Mouse (Mus musculus) embryonic facial prominence, embryonic 10.5 days (tissue): ENCODE data around the gene Trpc6. TPM values are rescaled to one million over a fixed set of nuclear protein-coding genes. Genes with fewer than 3 reads are reported as not detected.
A peak's percentile ranks its signal among the peaks of the same experiment; 100 is the strongest.

Experiments used
- DNase-seq: peaks from one replicate; pipeline ENCODE4 v3.0.0-alpha.2; 2017; ENCODE audit warnings: low spot score
- H3K27ac ChIP-seq: fragments of 300-500 bp; sonication (generic); replicated peaks from 2 replicates; pipeline ENCODE4 v1.5.1; 2016; ENCODE audit warnings: mild to moderate bottlenecking
- H3K27me3 ChIP-seq: fragments of 300-500 bp; sonication (generic); replicated peaks from 2 replicates; pipeline ENCODE4 v1.6.1; 2016; ENCODE audit warnings: low read depth, mild to moderate bottlenecking; ENCODE audit not compliant: poor library complexity, severe bottlenecking
- H3K36me3 ChIP-seq: fragments of 300-500 bp; sonication (generic); replicated peaks from 2 replicates; pipeline ENCODE4 v1.6.1; 2016; ENCODE audit warnings: mild to moderate bottlenecking, moderate library complexity
- H3K4me1 ChIP-seq: fragments of 300-500 bp; sonication (generic); 2 replicates; pipeline ENCODE4 v1.6.1; 2016
- H3K4me3 ChIP-seq: fragments of 300-500 bp; sonication (generic); 2 replicates; pipeline ENCODE4 v1.5.1; 2016; ENCODE audit warnings: mild to moderate bottlenecking, moderate library complexity
- H3K9me3 ChIP-seq: fragments of 300-500 bp; sonication (generic); 2 replicates; pipeline ENCODE4 v1.6.1; 2016; ENCODE audit warnings: mild to moderate bottlenecking
- WGBS: fragments of 180-500 bp; shearing (Covaris S2); methylation state at CpG from one replicate; pipeline ENCODE4 v1.1.7; 2016; 5-methylcytosine and 5-hydroxymethylcytosine counted together
- polyA plus RNA-seq: library from polyadenylated mRNA; unstranded; fragments of >200 nt; fragmentation: Nextera tagmentation; extraction: Ambion mirVana; gene quantifications from 2 replicates; pipeline ENCODE4 v1.2.1, GENCODE M21; 2016

Gene Trpc6
- polyA plus RNA-seq, 1 experiment from 2014 or later: 1.6 TPM

DNA sequence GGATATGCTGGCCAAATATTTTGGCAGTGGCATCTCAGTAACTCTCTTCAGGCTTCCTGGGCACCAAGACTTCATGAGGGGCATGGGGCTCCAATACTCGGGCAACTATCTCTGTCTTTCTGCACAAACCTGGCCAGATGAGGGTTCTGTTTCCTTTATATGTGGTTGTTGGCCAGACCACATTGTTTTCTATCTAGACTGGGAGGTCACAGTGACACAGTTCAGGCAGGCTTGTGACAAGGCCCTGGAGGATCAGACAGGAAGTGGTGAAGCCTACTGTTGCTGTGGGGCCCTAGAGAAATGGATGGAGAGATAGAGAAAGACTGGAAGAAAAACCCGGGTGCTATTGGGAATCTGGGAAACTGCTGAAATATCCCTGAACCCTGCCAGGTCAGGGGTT is 149.2 kb downstream of the Trpc6 start:
- H3K4me3 ChIP-seq: no peak overlapping the region
- H3K9me3 ChIP-seq: no peaks in the 10 kb centered on the region
- DNase-seq: no peak
- no peaks in the 10 kb centered on the region for H3K36me3 ChIP-seq
- no peak overlapping the region for H3K27ac ChIP-seq
- H3K27me3 ChIP-seq: no peaks in the 10 kb centered on the region
- H3K4me1 ChIP-seq: no peaks in the 10 kb centered on the region
- 80% methylated on average over 2 of the region's 2 CpGs for WGBS

GRCm38 (mm10) chr9:8700669-8701068 is 156.7 kb downstream of the Trpc6 start:
- H3K27me3 ChIP-seq: no peaks in the 10 kb centered on the region
- H3K4me3 ChIP-seq: no peak overlapping the region
- peak; percentile 78 for DNase-seq
- H3K27ac ChIP-seq: no peak overlapping the region
- H3K9me3 ChIP-seq: no peaks in the 10 kb centered on the region
- H3K36me3 ChIP-seq: no peaks in the 10 kb centered on the region
- 30% methylated on average over 5 of the region's 5 CpGs for WGBS
- H3K4me1 ChIP-seq: no peaks in the 10 kb centered on the region

DNA sequence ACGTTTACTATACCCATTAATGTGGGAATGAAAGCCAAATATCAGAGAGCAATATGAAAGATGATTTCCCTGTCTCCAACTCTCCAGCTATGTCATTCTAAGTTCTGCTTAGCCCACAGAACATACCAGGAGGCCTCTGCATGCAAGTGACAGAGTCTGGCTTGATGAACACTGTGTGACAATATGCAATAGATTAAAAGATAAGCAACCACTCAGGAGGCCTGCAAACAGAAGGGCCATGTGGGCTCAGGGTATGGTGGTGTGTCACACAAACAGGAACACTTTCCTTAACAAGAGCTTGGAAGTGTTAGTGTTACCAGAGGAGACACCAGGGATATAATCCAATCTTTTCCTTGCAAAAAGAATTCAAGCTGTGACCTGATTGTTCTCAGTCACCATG is 159.6 kb downstream of the Trpc6 start:
- WGBS: 83% methylated on average over 1 of the region's 1 CpGs
- H3K4me1 ChIP-seq: no peaks in the 10 kb centered on the region

GRCm38 (mm10) chr9:8703956-8704355 is 160.0 kb downstream of the Trpc6 start:
- H3K4me1 ChIP-seq: no peaks in the 10 kb centered on the region
- no peaks in the 10 kb centered on the region for H3K9me3 ChIP-seq
- no peak overlapping the region for H3K27ac ChIP-seq
- no peak overlapping the region for H3K4me3 ChIP-seq
- H3K36me3 ChIP-seq: no peaks in the 10 kb centered on the region
- no peak for DNase-seq
- H3K27me3 ChIP-seq: no peaks in the 10 kb centered on the region
- 63% methylated on average over 5 of the region's 5 CpGs for WGBS

More for the DNA sequence above, 159.6 kb downstream of the Trpc6 start:
- Histone ChIP-seq H3K27ac (no peak overlapping the region), H3K4me3 (no peak overlapping the region), H3K9me3 (no peaks in the 10 kb centered on the region), H3K36me3 (no peaks in the 10 kb centered on the region), H3K27me3 (no peaks in the 10 kb centered on the region)
- no peak for DNase-seq

- Histone ChIP-seq H3K27ac (no peak overlapping the region), H3K27me3 (no peaks in the 10 kb centered on the region), H3K36me3 (no peaks in the 10 kb centered on the region), H3K9me3 (no peaks in the 10 kb centered on the region), H3K4me1 (no peaks in the 10 kb centered on the region), H3K4me3 (no peak overlapping the region)
- WGBS: 79% methylated on average over 3 of the region's 3 CpGs
- DNase-seq: no peak
Observed at GRCm38 (mm10) chr9:8710052-8710739, 166.3 kb downstream of the Trpc6 start.

DNA sequence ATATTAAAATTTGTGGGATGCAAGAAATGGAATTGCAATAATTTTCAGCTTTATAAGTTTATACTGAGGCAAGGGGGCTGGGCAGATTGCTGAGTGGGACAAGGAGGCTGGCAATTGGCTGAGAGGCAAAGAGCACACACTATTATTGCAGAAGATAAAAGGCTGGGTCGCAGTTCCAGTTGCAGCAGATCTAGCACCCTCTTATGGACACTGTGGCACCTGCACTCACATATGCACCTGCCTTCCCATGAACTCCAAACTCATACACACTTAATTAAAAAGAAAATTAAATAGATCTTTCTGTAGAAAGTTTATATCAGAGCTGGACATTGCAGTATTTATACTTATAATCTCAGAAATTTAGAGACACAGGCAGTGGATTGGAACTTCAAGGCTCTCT is 175.1 kb downstream of the Trpc6 start:
- Histone ChIP-seq H3K27me3 (no peaks in the 10 kb centered on the region), H3K4me1 (no peaks in the 10 kb centered on the region), H3K27ac (no peak overlapping the region), H3K4me3 (no peak overlapping the region), H3K36me3 (no peaks in the 10 kb centered on the region), H3K9me3 (no peaks in the 10 kb centered on the region)
- no peak for DNase-seq
- WGBS: 66% methylated on average over 1 of the region's 1 CpGs

- Histone ChIP-seq H3K9me3 (no peaks in the 10 kb centered on the region), H3K36me3 (no peaks in the 10 kb centered on the region), H3K27ac (no peak overlapping the region), H3K4me1 (no peaks in the 10 kb centered on the region), H3K27me3 (no peaks in the 10 kb centered on the region), H3K4me3 (no peak overlapping the region)
- 88% methylated on average over 3 of the region's 3 CpGs for WGBS
- DNase-seq: no peak
Observed at GRCm38 (mm10) chr9:8729056-8729455, 185.1 kb downstream of the Trpc6 start.
